Mouse (Mus musculus) forebrain, embryonic 12.5 days (tissue): ENCODE results near the gene Olfr619. TPM values are rescaled to one million over a fixed set of nuclear protein-coding genes. Genes with fewer than 3 reads are reported as not detected.

Source experiments
- ATAC-seq: fragments of 200-750 bp; cut with Nextera tagmentation; 2 replicates; pipeline ENCODE4 v1.8.0; 2017; ENCODE audit warnings: moderate TSS enrichment; ENCODE audit not compliant: low FRiP score
- H3K27ac ChIP-seq: fragments of 300-500 bp; sonication (generic); 2 replicates; pipeline ENCODE4 v1.5.1; 2016; ENCODE audit warnings: mild to moderate bottlenecking
- H3K27me3 ChIP-seq: fragments of 300-500 bp; sonication (generic); 2 replicates; pipeline ENCODE4 v1.6.1; 2016; ENCODE audit warnings: mild to moderate bottlenecking
- H3K36me3 ChIP-seq: fragments of 300-500 bp; sonication (generic); replicated peaks from 2 replicates; pipeline ENCODE4 v1.6.1; 2016; ENCODE audit warnings: mild to moderate bottlenecking
- H3K4me1 ChIP-seq: fragments of 300-500 bp; sonication (generic); 2 replicates; pipeline ENCODE4 v1.6.1; 2016
- H3K4me2 ChIP-seq: fragments of 300-500 bp; sonication (generic); 2 replicates; pipeline ENCODE4 v1.6.1; 2016; ENCODE audit warnings: mild to moderate bottlenecking, moderate library complexity
- H3K4me3 ChIP-seq: fragments of 300-500 bp; sonication (generic); replicated peaks from 2 replicates; pipeline ENCODE4 v1.5.1; 2016; ENCODE audit warnings: mild to moderate bottlenecking
- H3K9ac ChIP-seq: fragments of 300-500 bp; sonication (generic); 2 replicates; pipeline ENCODE4 v1.6.1; 2016; ENCODE audit warnings: mild to moderate bottlenecking
- H3K9me3 ChIP-seq: fragments of 300-500 bp; sonication (generic); 2 replicates; pipeline ENCODE4 v1.6.1; 2016
- WGBS: fragments of 180-500 bp; shearing (Covaris S2); methylation state at CpG from one replicate; pipeline ENCODE4 v1.1.7; 2016; 5-methylcytosine and 5-hydroxymethylcytosine counted together
- microRNA-seq: library from miRNA; unstranded; fragments of <30 nt; microRNA quantifications from one replicate; pipeline ENCODE4, GENCODE M21; 2017
- polyA plus RNA-seq: library from polyadenylated mRNA; unstranded; fragments of >200 nt; fragmentation: Nextera tagmentation; extraction: Ambion mirVana; gene quantifications from 2 replicates; pipeline ENCODE4 v1.2.1, GENCODE M21; 2016

Olfr619 gene
- polyA plus RNA-seq = not detected in 2 replicates

DNA sequence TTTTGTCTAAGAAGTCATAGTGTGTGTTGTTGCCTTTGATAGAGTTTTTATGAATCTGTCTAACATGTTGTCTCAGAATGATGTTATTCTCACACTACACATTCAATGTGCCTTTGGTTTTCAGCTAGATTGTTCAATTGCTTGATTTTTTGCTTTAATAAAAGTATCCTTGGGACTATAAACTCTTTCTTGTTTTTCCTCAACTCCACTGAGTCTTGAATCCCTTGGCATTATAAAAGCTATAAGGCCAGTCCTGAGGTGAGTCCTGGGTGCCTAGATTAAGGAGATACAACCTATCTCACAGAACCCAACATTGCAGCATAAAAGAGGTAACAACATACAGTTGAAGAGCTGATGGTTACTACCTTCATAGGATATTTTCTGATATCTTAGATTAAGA lies at the start of gene Olfr619:
Gene Olfr619 (plus strand): TSS at position 301 of the 400 bp plus-strand sequence.
- no peaks in the 10 kb centered on the region for H3K4me1 ChIP-seq
- H3K9ac ChIP-seq = no peak within 1 kb of the TSS
- H3K36me3 ChIP-seq = no peaks in the 10 kb centered on the region
- H3K4me3 ChIP-seq = no peak within 1 kb of the TSS
- no peaks in the 10 kb centered on the region for H3K27me3 ChIP-seq
- no peak within 1 kb of the TSS for H3K4me2 ChIP-seq
- H3K9me3 ChIP-seq = no peaks in the 10 kb centered on the region
- no peak for ATAC-seq
- H3K27ac ChIP-seq = no peak within 1 kb of the TSS

DNA sequence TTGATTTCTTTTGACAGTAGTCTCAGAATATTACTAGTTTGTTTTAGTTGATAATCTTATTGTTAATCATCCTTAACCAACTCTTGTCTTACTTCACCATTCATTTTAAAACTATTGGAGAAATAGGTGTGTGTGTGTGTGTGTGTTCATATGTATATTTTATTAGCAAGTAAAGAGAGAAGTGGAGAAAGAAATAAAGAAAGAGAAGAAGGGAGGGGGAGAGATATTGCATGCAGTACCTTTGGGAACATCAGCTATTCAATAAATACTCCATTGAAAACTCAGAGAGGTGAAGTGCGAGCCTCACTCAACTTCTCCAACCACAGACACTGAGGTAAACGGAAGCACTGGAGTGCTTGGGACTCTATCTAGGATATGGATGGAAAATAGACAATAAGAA lies 44.6 kb upstream of the Olfr619 start, which contains the start of gene Olfr615:
Gene Olfr615 (plus strand): TSS at position 301 of the 400 bp plus-strand sequence.
- no peak within 1 kb of the TSS for H3K27ac ChIP-seq
- no peaks in the 10 kb centered on the region for H3K27me3 ChIP-seq
- ATAC-seq = no peak
- WGBS = 78% methylated on average over 2 of the region's 2 CpGs
- H3K4me3 ChIP-seq = no peak within 1 kb of the TSS
- H3K9me3 ChIP-seq = no peaks in the 10 kb centered on the region
- H3K36me3 ChIP-seq = no peaks in the 10 kb centered on the region
- no peaks in the 10 kb centered on the region for H3K4me1 ChIP-seq
- H3K4me2 ChIP-seq = no peak within 1 kb of the TSS
- H3K9ac ChIP-seq = no peak within 1 kb of the TSS

DNA sequence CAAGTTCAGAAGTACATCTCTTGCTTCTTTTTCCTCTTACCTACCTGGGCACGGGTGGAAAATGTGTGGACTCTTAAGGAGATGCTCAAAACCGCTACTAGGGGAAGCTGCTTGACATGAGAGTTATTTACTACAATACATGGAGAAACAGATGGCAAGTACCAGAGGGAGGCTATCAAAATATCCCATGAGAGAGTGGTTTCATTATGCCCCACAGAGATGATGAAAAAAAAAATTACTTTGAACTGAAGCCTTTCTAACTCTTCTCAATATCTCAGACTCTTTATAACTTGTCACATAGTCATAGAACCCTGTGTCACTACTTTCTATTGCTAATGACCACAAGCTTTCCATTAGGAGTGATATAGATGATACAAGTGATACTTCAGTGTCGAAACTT lies 31.3 kb upstream of the Olfr619 start, which contains the start of gene Olfr616:
Gene Olfr616 (minus strand): TSS at position 101 of the 400 bp plus-strand sequence.
- Histone ChIP-seq H3K4me2 (no peak within 1 kb of the TSS), H3K27ac (no peak within 1 kb of the TSS), H3K4me3 (no peak within 1 kb of the TSS), H3K4me1 (no peaks in the 10 kb centered on the region), H3K9me3 (no peaks in the 10 kb centered on the region), H3K27me3 (no peaks in the 10 kb centered on the region), H3K9ac (no peak within 1 kb of the TSS), H3K36me3 (no peaks in the 10 kb centered on the region)
- 78% methylated on average over 3 of the region's 3 CpGs for WGBS
- ATAC-seq = no peak

DNA sequence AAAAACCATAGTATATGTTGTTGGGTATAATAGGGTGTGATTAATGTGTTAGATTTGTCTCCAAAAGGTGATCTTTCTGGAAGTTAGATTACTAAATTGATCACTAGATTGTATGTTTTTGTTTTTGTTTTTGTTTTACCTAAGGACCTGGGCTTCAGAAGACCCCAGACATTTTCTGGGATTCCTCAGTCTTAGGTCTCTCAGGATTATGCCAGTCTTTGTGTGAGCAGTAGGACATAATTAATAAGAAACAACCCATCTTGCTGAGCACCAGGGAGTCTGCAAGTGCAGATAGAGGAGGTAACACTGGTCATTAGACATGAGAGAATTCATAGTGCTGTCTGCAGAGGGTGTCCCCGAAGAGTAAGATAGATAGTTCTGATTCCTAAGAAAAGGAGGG lies 27.6 kb upstream of the Olfr619 start, which contains the start of gene Olfr617:
Gene Olfr617 (plus strand): TSS at position 301 of the 400 bp plus-strand sequence.
- Histone ChIP-seq H3K9ac (no peak within 1 kb of the TSS), H3K4me3 (no peak within 1 kb of the TSS), H3K9me3 (no peaks in the 10 kb centered on the region), H3K27ac (no peak within 1 kb of the TSS), H3K4me2 (no peak within 1 kb of the TSS), H3K4me1 (no peaks in the 10 kb centered on the region), H3K36me3 (no peaks in the 10 kb centered on the region), H3K27me3 (no peaks in the 10 kb centered on the region)
- 80% methylated on average over 1 of the region's 1 CpGs for WGBS
- no peak for ATAC-seq

GRCm38 (mm10) chr7:103589803-103590202 lies 10.6 kb upstream of the Olfr619 start, which contains the start of gene Olfr618:
TSS of gene Olfr618 (plus strand) at chr7:103590103.
- no peak within 1 kb of the TSS for H3K4me2 ChIP-seq
- H3K36me3 ChIP-seq = no peaks in the 10 kb centered on the region
- no peaks in the 10 kb centered on the region for H3K4me1 ChIP-seq
- H3K4me3 ChIP-seq = no peak within 1 kb of the TSS
- no peaks in the 10 kb centered on the region for H3K27me3 ChIP-seq
- H3K27ac ChIP-seq = no peak within 1 kb of the TSS
- no peak for ATAC-seq
- H3K9ac ChIP-seq = no peak within 1 kb of the TSS
- H3K9me3 ChIP-seq = no peaks in the 10 kb centered on the region
- 60% methylated on average over 2 of the region's 2 CpGs for WGBS

DNA sequence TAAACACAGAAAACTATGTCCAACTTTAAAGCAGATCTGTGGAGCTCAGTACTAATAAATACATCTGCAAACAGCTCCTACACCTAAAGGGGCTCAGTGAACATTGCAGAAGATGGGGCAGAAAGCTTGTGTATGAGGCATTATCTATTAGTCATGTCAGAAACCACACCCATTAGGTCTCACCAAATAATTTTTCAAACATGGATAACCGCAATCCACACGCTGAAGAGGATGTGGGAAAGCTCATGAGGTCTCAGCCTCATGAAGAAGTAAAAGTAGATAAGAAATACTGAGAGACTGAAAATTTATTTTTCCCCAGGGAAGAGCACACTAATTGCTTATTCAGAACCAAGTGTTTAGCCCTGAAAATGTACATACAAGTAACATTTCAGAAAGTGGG lies 7.0 kb downstream of the Olfr619 start:
- Histone ChIP-seq H3K27ac (no peak overlapping the region), H3K9me3 (no peaks in the 10 kb centered on the region), H3K4me1 (no peaks in the 10 kb centered on the region), H3K36me3 (no peaks in the 10 kb centered on the region), H3K9ac (no peak overlapping the region), H3K4me3 (no peak overlapping the region), H3K27me3 (no peaks in the 10 kb centered on the region), H3K4me2 (no peak overlapping the region)
- 86% methylated on average over 2 of the region's 2 CpGs for WGBS
- no peak for ATAC-seq

- Histone ChIP-seq H3K27ac (no peak within 1 kb of the TSS), H3K4me3 (no peak within 1 kb of the TSS), H3K27me3 (no peaks in the 10 kb centered on the region), H3K9me3 (no peaks in the 10 kb centered on the region), H3K4me1 (no peaks in the 10 kb centered on the region), H3K36me3 (no peaks in the 10 kb centered on the region), H3K4me2 (no peak within 1 kb of the TSS), H3K9ac (no peak within 1 kb of the TSS)
- no peak for ATAC-seq
- WGBS = 84% methylated on average over 2 of the region's 2 CpGs
Measured at GRCm38 (mm10) chr7:103612434-103612833, 12.1 kb downstream of the Olfr619 start, which contains the start of gene Olfr620. TSS of gene Olfr620 (minus strand) at chr7:103612534.

DNA sequence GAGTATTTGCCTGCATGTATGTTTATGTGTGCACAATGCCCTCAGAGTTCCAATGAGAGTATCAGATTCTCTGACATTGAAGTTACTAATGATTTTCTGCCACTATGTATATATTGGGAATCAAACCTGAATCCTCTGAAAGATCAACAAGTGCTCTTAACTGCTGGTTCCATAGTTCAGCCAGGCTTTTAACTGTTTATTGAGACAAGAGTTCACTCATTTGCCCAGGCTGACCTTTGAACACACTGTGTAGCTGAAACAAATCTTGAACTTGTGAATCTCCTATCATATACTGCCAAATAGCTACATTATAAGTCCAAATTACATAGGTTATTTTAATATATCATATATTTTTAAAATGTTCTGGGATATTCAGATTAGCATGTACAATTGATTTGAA lies 36.4 kb downstream of the Olfr619 start:
- no peak for ATAC-seq
- no peaks in the 10 kb centered on the region for H3K27me3 ChIP-seq

GRCm38 (mm10) chr7:103642602-103643001 lies 42.2 kb downstream of the Olfr619 start, which contains the start of gene Olfr622:
TSS of gene Olfr622 (minus strand) at chr7:103642702.
- Histone ChIP-seq H3K4me2 (no peak within 1 kb of the TSS), H3K9ac (no peak within 1 kb of the TSS), H3K9me3 (no peaks in the 10 kb centered on the region), H3K4me1 (no peaks in the 10 kb centered on the region), H3K36me3 (no peaks in the 10 kb centered on the region), H3K4me3 (no peak within 1 kb of the TSS), H3K27me3 (no peaks in the 10 kb centered on the region), H3K27ac (no peak within 1 kb of the TSS)
- ATAC-seq = no peak
- 71% methylated on average over 1 of the region's 1 CpGs for WGBS

More for the DNA sequence above, 36.4 kb downstream of the Olfr619 start:
- H3K9me3 ChIP-seq = no peaks in the 10 kb centered on the region
- no peak overlapping the region for H3K27ac ChIP-seq
- H3K4me3 ChIP-seq = no peak overlapping the region
- H3K4me2 ChIP-seq = no peak overlapping the region
- no peaks in the 10 kb centered on the region for H3K4me1 ChIP-seq
- no peaks in the 10 kb centered on the region for H3K36me3 ChIP-seq
- H3K9ac ChIP-seq = no peak overlapping the region

DNA sequence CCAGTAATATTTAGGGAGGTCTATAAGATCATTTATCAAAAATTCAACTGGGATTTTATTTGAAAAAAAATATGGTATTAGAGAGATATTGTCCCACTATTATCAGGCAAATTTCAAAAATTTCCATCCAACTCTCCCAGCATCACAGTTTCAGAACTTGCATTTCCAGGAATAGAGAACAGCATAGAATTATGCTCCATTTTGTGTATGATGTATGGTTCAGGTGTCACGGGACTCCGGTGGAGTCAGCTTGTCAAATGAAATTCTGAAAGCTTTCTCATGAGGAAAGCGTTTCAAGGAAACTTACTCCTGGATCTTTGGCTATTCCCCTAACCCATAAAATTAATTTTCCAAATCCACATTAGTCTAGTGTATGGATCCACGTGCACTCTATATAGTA lies 43.7 kb downstream of the Olfr619 start:
- no peak overlapping the region for H3K4me2 ChIP-seq
- no peak overlapping the region for H3K9ac ChIP-seq
- no peak overlapping the region for H3K27ac ChIP-seq
- 88% methylated on average over 4 of the region's 4 CpGs for WGBS
- no peak overlapping the region for H3K4me3 ChIP-seq
- no peaks in the 10 kb centered on the region for H3K9me3 ChIP-seq
- H3K27me3 ChIP-seq = no peaks in the 10 kb centered on the region
- no peaks in the 10 kb centered on the region for H3K36me3 ChIP-seq
- no peak for ATAC-seq
- no peaks in the 10 kb centered on the region for H3K4me1 ChIP-seq

Small RNAs within 50 kb of the gene (microRNA-seq; reads per million reads assigned to microRNA genes)
- gene Gm26506 = not detected

Other genes with a start within 250 kb of the Olfr619 start
- gene Olfr601, start 237.9 kb upstream of the Olfr619 start, polyA plus RNA-seq = not detected in 2 replicates
- not detected in 2 replicates for gene Olfr603, start 214.4 kb upstream of the Olfr619 start, polyA plus RNA-seq
- gene Usp17lc, start 185.5 kb upstream of the Olfr619 start, polyA plus RNA-seq = not detected in 2 replicates
- gene Olfr605, start 155.1 kb upstream of the Olfr619 start, polyA plus RNA-seq = not detected in 2 replicates
- not detected in 2 replicates for gene Olfr606, start 151.5 kb upstream of the Olfr619 start, polyA plus RNA-seq
- gene Olfr607, start 136.4 kb upstream of the Olfr619 start, polyA plus RNA-seq = not detected in 2 replicates
- not detected in 2 replicates for gene Olfr608, start 130.7 kb upstream of the Olfr619 start, polyA plus RNA-seq
- gene Olfr609, start 102.5 kb upstream of the Olfr619 start, polyA plus RNA-seq = not detected in 2 replicates
- not detected in 2 replicates for gene Olfr610, start 88.5 kb upstream of the Olfr619 start, polyA plus RNA-seq
- not detected in 2 replicates for gene Olfr611, start 79.7 kb upstream of the Olfr619 start, polyA plus RNA-seq
- not detected in 2 replicates for gene Olfr612, start 57.9 kb upstream of the Olfr619 start, polyA plus RNA-seq
- gene Olfr613, start 52.5 kb upstream of the Olfr619 start, polyA plus RNA-seq = not detected in 2 replicates
- gene Olfr615, start 44.5 kb upstream of the Olfr619 start, polyA plus RNA-seq = not detected in 2 replicates
- not detected in 2 replicates for gene Olfr616, start 31.4 kb upstream of the Olfr619 start, polyA plus RNA-seq
- not detected in 2 replicates for gene Olfr617, start 27.5 kb upstream of the Olfr619 start, polyA plus RNA-seq
- gene Olfr618, start 10.5 kb upstream of the Olfr619 start, polyA plus RNA-seq = not detected in 2 replicates
- not detected in 2 replicates for gene Olfr620, start 12.0 kb downstream of the Olfr619 start, polyA plus RNA-seq
- gene Olfr622, start 42.1 kb downstream of the Olfr619 start, polyA plus RNA-seq = not detected in 2 replicates
- not detected in 2 replicates for gene Olfr623, start 63.1 kb downstream of the Olfr619 start, polyA plus RNA-seq
- gene Olfr624, start 70.6 kb downstream of the Olfr619 start, polyA plus RNA-seq = 0.04 TPM in 2 replicates
- not detected in 2 replicates for gene Olfr625-ps1, start 82.1 kb downstream of the Olfr619 start, polyA plus RNA-seq
- gene Olfr243, start 114.1 kb downstream of the Olfr619 start, polyA plus RNA-seq = not detected in 2 replicates
- not detected in 2 replicates for gene Olfr628, start 129.8 kb downstream of the Olfr619 start, polyA plus RNA-seq
- not detected in 2 replicates for gene Olfr629, start 144.4 kb downstream of the Olfr619 start, polyA plus RNA-seq
- not detected in 2 replicates for gene Olfr630, start 156.8 kb downstream of the Olfr619 start, polyA plus RNA-seq
- not detected in 2 replicates for gene Olfr69, start 171.0 kb downstream of the Olfr619 start, polyA plus RNA-seq
- not detected in 2 replicates for gene Olfr68, start 179.1 kb downstream of the Olfr619 start, polyA plus RNA-seq
- not detected in 2 replicates for gene Olfr67, start 191.2 kb downstream of the Olfr619 start, polyA plus RNA-seq
- 599 and 788 TPM in 2 replicates for gene Hbb-bt, start 213.4 kb downstream of the Olfr619 start, polyA plus RNA-seq
- 465 and 620 TPM in 2 replicates for gene Hbb-bs, start 227.5 kb downstream of the Olfr619 start, polyA plus RNA-seq
- 0.50 TPM in 1 of 2 replicates, not detected in the other for gene Hbb-bh2, start 239.9 kb downstream of the Olfr619 start, polyA plus RNA-seq
- 427 and 624 TPM in 2 replicates for gene Hbb-bh1, start 242.6 kb downstream of the Olfr619 start, polyA plus RNA-seq